Mouse (Mus musculus): ENCODE measurements at regions not wholly inside any gene's neighbourhood (a gene's known extent, or its start where the extent isn't known, plus 50 kb on each side); places are given as distances from the start of the nearest gene placed in this dataset.
"Not testable (repeated sequence)": the region's sequence is repeated elsewhere in the genome, so short reads cannot be mapped to it uniquely, and the experiment has no call there.

DNA sequence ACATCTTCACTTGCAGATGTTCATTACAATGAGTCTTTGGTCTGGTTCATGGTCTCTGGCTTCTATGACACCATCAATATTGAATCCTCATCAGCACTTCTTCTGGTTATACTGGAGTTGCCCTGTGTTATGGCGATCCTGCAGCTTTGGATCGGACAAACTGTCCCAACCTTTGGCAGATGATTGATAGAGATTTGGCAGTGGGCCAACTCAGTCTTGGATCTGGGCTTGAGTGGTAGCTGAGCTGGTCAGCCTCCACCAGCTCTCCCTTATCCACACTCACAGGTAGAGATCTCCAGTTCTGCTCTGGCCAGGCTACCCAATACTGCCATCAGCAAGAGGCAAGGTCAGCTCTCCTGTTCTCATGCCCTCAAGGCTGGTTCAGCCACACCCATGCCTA, 168.4 kb upstream of the Crygf start:
- H3K27ac ChIP-seq (replicated peaks): no peak overlapping the region
- H3K4me3 ChIP-seq: no peak overlapping the region
- ATAC-seq (ENCODE audit: extremely low read depth, insufficient number of reproducible peaks, low FRiP score, low TSS enrichment): no peak
- H3K27me3 ChIP-seq (replicated peaks): no peaks in the 10 kb centered on the region
- 66% methylated on average over 2 of the region's 2 CpGs for WGBS
- H3K9ac ChIP-seq: no peak overlapping the region
- H3K36me3 ChIP-seq: no peaks in the 10 kb centered on the region
- no peak overlapping the region for H3K4me2 ChIP-seq
- no peaks in the 10 kb centered on the region for H3K9me3 ChIP-seq
- H3K4me1 ChIP-seq: no peaks in the 10 kb centered on the region

- H3K27me3 ChIP-seq (replicated peaks): no peaks in the 10 kb centered on the region
- no peaks in the 10 kb centered on the region for H3K4me1 ChIP-seq
- no peak overlapping the region for H3K9ac ChIP-seq
- no peaks in the 10 kb centered on the region for H3K9me3 ChIP-seq
- no peak overlapping the region for H3K4me3 ChIP-seq
- H3K36me3 ChIP-seq: no peaks in the 10 kb centered on the region
- ATAC-seq (ENCODE audit: extremely low read depth, insufficient number of reproducible peaks, low FRiP score, low TSS enrichment): no peak
- WGBS: 58% methylated on average over 2 of the region's 2 CpGs
- H3K4me2 ChIP-seq: no peak overlapping the region
- H3K27ac ChIP-seq (replicated peaks): no peak overlapping the region
Observed at GRCm38 (mm10) chr1:65761141-65761540, 165.2 kb upstream of the Crygf start.

DNA sequence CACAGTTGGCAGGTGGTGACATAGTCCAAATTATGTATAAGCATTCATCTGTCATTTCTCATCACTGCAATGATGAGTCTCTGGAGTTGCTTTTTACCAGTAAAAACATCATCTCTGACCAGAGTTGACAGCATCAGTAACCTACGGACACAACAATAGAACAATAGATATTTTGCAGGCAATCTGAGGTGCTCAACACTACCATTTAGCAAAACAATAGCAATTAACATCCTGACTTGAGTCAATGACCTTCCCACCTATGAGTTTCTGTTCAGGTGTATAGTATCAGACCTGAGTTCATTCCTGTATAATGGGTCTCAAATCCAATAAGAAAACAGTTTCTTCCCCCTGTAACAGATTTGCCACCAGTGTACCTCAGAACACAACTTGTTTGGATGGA, 126.1 kb upstream of the Crygf start:
- no peaks in the 10 kb centered on the region for H3K9me3 ChIP-seq
- WGBS: 68% methylated on average over 1 of the region's 1 CpGs
- no peaks in the 10 kb centered on the region for H3K36me3 ChIP-seq
- no peaks in the 10 kb centered on the region for H3K27me3 ChIP-seq (replicated peaks)
- H3K27ac ChIP-seq (replicated peaks): no peak overlapping the region
- ATAC-seq (ENCODE audit: extremely low read depth, insufficient number of reproducible peaks, low FRiP score, low TSS enrichment): no peak
- H3K4me3 ChIP-seq: no peak overlapping the region
- no peak overlapping the region for H3K4me2 ChIP-seq
- H3K4me1 ChIP-seq: peaks cover 3% of the 10 kb centered on the region; the same call in 1 of the 2 replicates
- no peak overlapping the region for H3K9ac ChIP-seq

DNA sequence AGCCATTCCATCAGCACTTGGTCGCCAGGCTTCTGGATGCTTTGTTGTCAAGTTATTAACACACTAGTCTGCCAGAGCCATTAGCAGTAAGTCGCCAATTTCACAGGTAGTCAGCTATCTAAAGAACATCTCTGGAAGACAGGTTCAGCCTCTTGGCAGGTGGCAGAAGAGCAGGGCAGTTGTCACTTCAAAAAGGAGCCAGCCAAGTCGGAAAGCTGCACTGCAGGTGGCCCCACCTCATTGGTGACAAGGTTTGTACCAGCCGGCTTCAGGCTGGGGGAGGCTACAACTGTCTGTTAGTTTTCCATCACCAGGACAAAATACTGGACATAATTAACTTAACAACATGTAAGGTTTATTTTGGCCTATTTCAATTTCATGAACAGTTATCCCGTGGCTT, 105.5 kb upstream of the Crygf start:
- no peak overlapping the region for H3K27ac ChIP-seq (replicated peaks)
- no peaks in the 10 kb centered on the region for H3K4me1 ChIP-seq
- no peak overlapping the region for H3K4me3 ChIP-seq
- no peak for ATAC-seq (ENCODE audit: extremely low read depth, insufficient number of reproducible peaks, low FRiP score, low TSS enrichment)
- WGBS: 63% methylated on average over 5 of the region's 5 CpGs
- no peaks in the 10 kb centered on the region for H3K9me3 ChIP-seq
- no peak overlapping the region for H3K4me2 ChIP-seq
- H3K9ac ChIP-seq: no peak overlapping the region
- H3K36me3 ChIP-seq: no peaks in the 10 kb centered on the region
- H3K27me3 ChIP-seq (replicated peaks): no peaks in the 10 kb centered on the region

- Histone ChIP-seq H3K4me3 (no peak overlapping the region), H3K27me3 (replicated peaks) (no peaks in the 10 kb centered on the region), H3K4me2 (no peak overlapping the region), H3K9ac (no peak overlapping the region), H3K36me3 (no peaks in the 10 kb centered on the region), H3K4me1 (no peaks in the 10 kb centered on the region), H3K9me3 (no peaks in the 10 kb centered on the region), H3K27ac (replicated peaks) (no peak overlapping the region)
- 65% methylated on average over 2 of the region's 2 CpGs for WGBS
- no peak for ATAC-seq (ENCODE audit: extremely low read depth, insufficient number of reproducible peaks, low FRiP score, low TSS enrichment)
Observed at GRCm38 (mm10) chr1:65841116-65841515, 85.2 kb upstream of the Crygf start.

- H3K4me2 ChIP-seq: no peak overlapping the region
- no peak for ATAC-seq (ENCODE audit: extremely low read depth, insufficient number of reproducible peaks, low FRiP score, low TSS enrichment)
- no peaks in the 10 kb centered on the region for H3K9me3 ChIP-seq
- H3K4me3 ChIP-seq: no peak overlapping the region
- H3K27me3 ChIP-seq (replicated peaks): no peaks in the 10 kb centered on the region
- H3K27ac ChIP-seq (replicated peaks): peak overlapping the region; percentile 71
- no peak overlapping the region for H3K9ac ChIP-seq
- H3K4me1 ChIP-seq: no peaks in the 10 kb centered on the region
- WGBS: 33% methylated on average over 2 of the region's 2 CpGs
- no peaks in the 10 kb centered on the region for H3K36me3 ChIP-seq
Observed at GRCm38 (mm10) chr1:65847005-65847404, 79.3 kb upstream of the Crygf start.

DNA sequence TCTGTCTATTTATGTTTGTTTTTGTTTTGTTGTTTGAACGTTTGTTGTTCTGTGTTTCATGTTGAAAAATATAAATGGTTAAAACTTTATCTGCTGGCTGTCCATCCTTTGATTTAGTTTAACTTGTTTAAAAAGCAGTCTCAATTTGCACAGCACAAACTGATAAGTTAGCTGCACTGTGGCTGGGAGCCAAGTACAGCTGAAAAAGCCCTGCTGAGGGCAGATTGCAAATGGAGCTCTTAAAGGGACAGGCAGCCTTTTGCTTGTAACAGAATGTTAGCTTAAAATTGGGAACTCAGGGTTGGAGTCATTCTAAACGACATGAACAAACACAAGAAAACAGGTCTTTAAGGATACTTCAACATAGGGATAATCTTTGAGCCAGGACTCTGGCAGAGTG, 52.6 kb upstream of the Crygf start:
- H3K27ac ChIP-seq (replicated peaks): peak overlapping the region; percentile 32; the same call in 1 of the 2 replicates
- WGBS: 42% methylated on average over 2 of the region's 2 CpGs
- peak overlapping the region; percentile 33; the same call in 1 of the 2 replicates for H3K4me2 ChIP-seq
- H3K27me3 ChIP-seq (replicated peaks); ATAC-seq (ENCODE audit: extremely low read depth, insufficient number of reproducible peaks, low FRiP score, low TSS enrichment); H3K9me3 ChIP-seq; H3K9ac ChIP-seq; H3K4me3 ChIP-seq; H3K4me1 ChIP-seq; H3K36me3 ChIP-seq: not testable (repeated sequence)

All from heart, embryonic 13.5 days (tissue).